Mouse (Mus musculus): ENCODE measurements at regions not wholly inside any gene's neighbourhood (a gene's known extent, or its start where the extent isn't known, plus 50 kb on each side); places are given as distances from the start of the nearest gene placed in this dataset.

GRCm38 (mm10) chr15:61660581-61660980 is 737.8 kb upstream of the A1bg start:
- no peak for TF ChIP-seq CTCF (IDR thresholded peaks at IDR 0.05; ENCODE audit: extremely low read depth, insufficient read depth, low read length)
- no peak for TF ChIP-seq POLR2A (IDR thresholded peaks at IDR 0.05; ENCODE audit: extremely low read depth, insufficient read depth, low read length)
